Mouse (Mus musculus): ENCODE data around the gene Gm42372.

DNA sequence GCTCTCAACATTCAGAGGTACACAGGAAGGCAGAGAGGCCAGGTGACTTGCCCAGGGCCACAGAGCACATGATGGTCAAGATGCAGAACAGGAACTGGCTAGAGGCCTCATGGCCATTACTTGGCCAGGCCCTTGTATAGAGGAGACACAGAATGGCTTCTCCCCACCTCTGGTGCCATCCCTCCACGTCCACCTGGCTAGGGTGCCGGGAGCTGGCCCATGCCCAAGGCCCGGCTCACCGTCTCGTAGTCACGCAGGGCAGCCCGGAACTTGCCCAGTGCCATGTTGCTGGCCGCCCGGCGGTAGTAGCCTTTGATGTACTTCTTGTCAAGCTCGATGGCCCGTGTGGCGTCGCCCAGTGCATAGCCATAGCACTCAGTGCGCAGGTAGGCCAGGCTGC lies 39.3 kb downstream of the Gm42372 start:
- no peak for TF ChIP-seq POLR2A (IDR thresholded peaks at IDR 0.05; ENCODE audit: low read depth, low read length)
- no peak for TF ChIP-seq CTCF (IDR thresholded peaks at IDR 0.05; ENCODE audit: extremely low read depth, insufficient read depth, insufficient read length, insufficient replicate concordance)

Measured in spleen, adult 2 months (tissue).